Mouse (Mus musculus) intestine, embryonic 16.5 days (tissue): ENCODE measurements around the gene Cspg4. TPM values are rescaled to one million over a fixed set of nuclear protein-coding genes. Genes with fewer than 3 reads are reported as not detected.

Source experiments
- ATAC-seq: fragments of 200-750 bp; cut with Nextera tagmentation; 2 replicates; pipeline ENCODE4 v1.8.0; 2017; ENCODE audit warnings: moderate TSS enrichment, moderate library complexity
- H3K27ac ChIP-seq: fragments of 300-500 bp; sonication (generic); 2 replicates; pipeline ENCODE4 v1.5.1; 2014; ENCODE audit warnings: mild to moderate bottlenecking, low read length
- H3K27me3 ChIP-seq: fragments of 300-500 bp; sonication (generic); replicated peaks from 2 replicates; pipeline ENCODE4 v1.6.1; 2014; ENCODE audit warnings: low read length, control low read depth, mixed read lengths; ENCODE audit not compliant: control insufficient read depth, insufficient read depth
- H3K36me3 ChIP-seq: fragments of 300-500 bp; sonication (generic); 2 replicates; pipeline ENCODE4 v1.6.1; 2014; ENCODE audit warnings: low read length, control low read depth; ENCODE audit not compliant: control insufficient read depth, insufficient read depth
- H3K4me1 ChIP-seq: fragments of 300-500 bp; sonication (generic); 2 replicates; pipeline ENCODE4 v1.6.1; 2014; ENCODE audit warnings: low read length, control low read depth, mixed read lengths; ENCODE audit not compliant: control insufficient read depth, insufficient read depth
- H3K4me2 ChIP-seq: fragments of 300-500 bp; sonication (generic); 2 replicates; pipeline ENCODE4 v1.6.1; 2014; ENCODE audit warnings: low read depth, low read length, control low read depth
- H3K4me3 ChIP-seq: fragments of 300-500 bp; sonication (generic); 2 replicates; pipeline ENCODE4 v1.5.1; 2014; ENCODE audit warnings: mild to moderate bottlenecking, low read length
- H3K9ac ChIP-seq: fragments of 300-500 bp; sonication (generic); 2 replicates; pipeline ENCODE4 v1.6.1; 2014; ENCODE audit warnings: low read depth, low read length
- H3K9me3 ChIP-seq: fragments of 300-500 bp; sonication (generic); 2 replicates; pipeline ENCODE4 v1.6.1; 2016; ENCODE audit warnings: low read length, control low read depth; ENCODE audit not compliant: control insufficient read depth
- WGBS: fragments of 180-500 bp; shearing (Covaris S2); extraction: QIAGEN DNeasy Blood & Tissue Kit; methylation state at CpG from one replicate; pipeline ENCODE4 v1.1.7; 2014; 5-methylcytosine and 5-hydroxymethylcytosine counted together
- polyA plus RNA-seq: library from polyadenylated mRNA; unstranded; fragments of >200 nt; fragmentation: Nextera tagmentation; extraction: Ambion mirVana; gene quantifications from 2 replicates; pipeline ENCODE4 v1.2.1, GENCODE M21; 2015

Cspg4 gene
- polyA plus RNA-seq, 1 experiment from 2014 or later, result 17.4 TPM

GRCm38 (mm10) chr9:56924651-56925027 is 59.8 kb downstream of the Cspg4 start:
- Histone ChIP-seq H3K4me2 (peak overlapping the region; percentile 93), H3K27ac (peak overlapping the region; percentile 49), H3K36me3 (peaks cover 5% of the 10 kb centered on the region; the same call in 1 of the 2 replicates), H3K9me3 (no peaks in the 10 kb centered on the region), H3K9ac (peak overlapping the region; percentile 30), H3K27me3 (no peaks in the 10 kb centered on the region), H3K4me1 (peaks cover 43% of the 10 kb centered on the region), H3K4me3 (peak overlapping the region; percentile 37)
- WGBS, result 25% methylated on average over 7 of the region's 7 CpGs
- peak; percentile 52 for ATAC-seq

- 71% methylated on average over 26 of the region's 26 CpGs for WGBS
- peak overlapping the region; percentile 49; the same call in 1 of the 2 replicates for H3K27ac ChIP-seq
Observed at GRCm38 (mm10) chr9:56925291-56926024, 60.6 kb downstream of the Cspg4 start.

GRCm38 (mm10) chr9:56926025-56926360 is 61.2 kb downstream of the Cspg4 start:
- no peak for ATAC-seq
- Histone ChIP-seq H3K4me3 (no peak overlapping the region; the same call in 1 of the 2 replicates), H3K4me1 (peaks cover 43% of the 10 kb centered on the region), H3K9ac (peak overlapping the region; percentile 81; the same call in 1 of the 2 replicates), H3K4me2 (peak overlapping the region; percentile 93), H3K9me3 (no peaks in the 10 kb centered on the region), H3K36me3 (peaks cover 5% of the 10 kb centered on the region; the same call in 1 of the 2 replicates), H3K27ac (no peak overlapping the region), H3K27me3 (no peaks in the 10 kb centered on the region)
- WGBS, result 95% methylated on average over 10 of the region's 10 CpGs

More at GRCm38 (mm10) chr9:56925291-56926024, 60.6 kb downstream of the Cspg4 start:
- Histone ChIP-seq H3K4me2 (peak overlapping the region; percentile 93), H3K36me3 (peaks cover 5% of the 10 kb centered on the region; the same call in 1 of the 2 replicates), H3K4me3 (peak overlapping the region; percentile 37), H3K4me1 (peaks cover 43% of the 10 kb centered on the region), H3K27me3 (no peaks in the 10 kb centered on the region), H3K9me3 (no peaks in the 10 kb centered on the region), H3K9ac (peak overlapping the region; percentile 30; the same call in 1 of the 2 replicates)
- no peak for ATAC-seq

GRCm38 (mm10) chr9:56926387-56926786 is 61.6 kb downstream of the Cspg4 start:
- peaks cover 43% of the 10 kb centered on the region for H3K4me1 ChIP-seq
- 77% methylated on average over 10 of the region's 10 CpGs for WGBS
- H3K9ac ChIP-seq, result peak overlapping the region; percentile 81; the same call in 1 of the 2 replicates

GRCm38 (mm10) chr9:56927191-56928012 is 62.6 kb downstream of the Cspg4 start:
- Histone ChIP-seq H3K36me3 (no peaks in the 10 kb centered on the region), H3K27ac (peak overlapping the region; percentile 90), H3K9me3 (no peaks in the 10 kb centered on the region), H3K4me1 (peaks cover 43% of the 10 kb centered on the region), H3K9ac (peak overlapping the region; percentile 81), H3K4me3 (peak overlapping the region; percentile 70), H3K27me3 (no peaks in the 10 kb centered on the region), H3K4me2 (peak overlapping the region; percentile 93)
- 2% methylated on average over 35 of the region's 35 CpGs for WGBS
- peak; percentile 27 for ATAC-seq

More at GRCm38 (mm10) chr9:56926387-56926786, 61.6 kb downstream of the Cspg4 start:
- Histone ChIP-seq H3K36me3 (peaks cover 4% of the 10 kb centered on the region; the same call in 1 of the 2 replicates), H3K27ac (no peak overlapping the region; the same call in 1 of the 2 replicates), H3K27me3 (no peaks in the 10 kb centered on the region), H3K9me3 (no peaks in the 10 kb centered on the region), H3K4me3 (peak overlapping the region; percentile 70), H3K4me2 (peak overlapping the region; percentile 93)
- ATAC-seq, result no peak

- peak within 1 kb of the TSS; percentile 70 for H3K4me3 ChIP-seq
- peak within 1 kb of the TSS; percentile 81 for H3K9ac ChIP-seq
- no peaks in the 10 kb centered on the region for H3K36me3 ChIP-seq
- under 1% methylated on average over 46 of the region's 50 CpGs for WGBS
- ATAC-seq, result peak; percentile 86
- no peaks in the 10 kb centered on the region for H3K27me3 ChIP-seq
- H3K4me1 ChIP-seq, result peaks cover 41% of the 10 kb centered on the region
- peak within 1 kb of the TSS; percentile 93 for H3K4me2 ChIP-seq
- H3K9me3 ChIP-seq, result no peaks in the 10 kb centered on the region
- peak within 1 kb of the TSS; percentile 90 for H3K27ac ChIP-seq
Observed at GRCm38 (mm10) chr9:56928041-56928811, 63.4 kb downstream of the Cspg4 start, which contains the start of gene Snx33. Snx33 (minus strand) TSS chr9:56928371.

- no peak for ATAC-seq
- Histone ChIP-seq H3K9ac (no peak overlapping the region), H3K27me3 (no peaks in the 10 kb centered on the region), H3K27ac (no peak overlapping the region), H3K4me1 (peaks cover 29% of the 10 kb centered on the region), H3K9me3 (no peaks in the 10 kb centered on the region), H3K36me3 (no peaks in the 10 kb centered on the region), H3K4me2 (no peak overlapping the region), H3K4me3 (no peak overlapping the region)
- 37% methylated on average over 4 of the region's 4 CpGs for WGBS
Observed at GRCm38 (mm10) chr9:56929496-56929895, 64.7 kb downstream of the Cspg4 start.

GRCm38 (mm10) chr9:56930556-56930955 is 65.7 kb downstream of the Cspg4 start:
- Histone ChIP-seq H3K27ac (no peak overlapping the region), H3K36me3 (no peaks in the 10 kb centered on the region), H3K9me3 (no peaks in the 10 kb centered on the region), H3K4me3 (no peak overlapping the region), H3K27me3 (no peaks in the 10 kb centered on the region), H3K4me2 (no peak overlapping the region), H3K4me1 (peaks cover 20% of the 10 kb centered on the region), H3K9ac (no peak overlapping the region)
- WGBS, result 68% methylated on average over 1 of the region's 1 CpGs
- no peak for ATAC-seq
